Mouse (Mus musculus) limb, embryonic 13.5 days (tissue): ENCODE measurements around the gene Plxdc1. TPM values are rescaled to one million over a fixed set of nuclear protein-coding genes. Genes with fewer than 3 reads are reported as not detected.
A peak's percentile ranks its signal among the peaks of the same experiment; 100 is the strongest.

Experiments used
- ATAC-seq: fragments of 200-750 bp; cut with Nextera tagmentation; 2 replicates; pipeline ENCODE4 v1.8.0; 2017; ENCODE audit warnings: low read depth, moderate number of reproducible peaks, moderate TSS enrichment; ENCODE audit not compliant: low FRiP score
- H3K27ac ChIP-seq: fragments of 300-500 bp; sonication (generic); 2 replicates; pipeline ENCODE4 v1.5.1; 2015; ENCODE audit warnings: inconsistent platforms, mild to moderate bottlenecking, moderate library complexity
- H3K27me3 ChIP-seq: fragments of 300-500 bp; sonication (generic); 2 replicates; pipeline ENCODE4 v1.6.1; 2015; ENCODE audit warnings: mild to moderate bottlenecking, inconsistent platforms
- H3K36me3 ChIP-seq: fragments of 300-500 bp; sonication (generic); 2 replicates; pipeline ENCODE4 v1.6.1; 2015; ENCODE audit warnings: inconsistent platforms, mild to moderate bottlenecking, moderate library complexity
- H3K4me1 ChIP-seq: fragments of 300-500 bp; sonication (generic); 2 replicates; pipeline ENCODE4 v1.6.1; 2015; ENCODE audit warnings: inconsistent platforms
- H3K4me2 ChIP-seq: fragments of 300-500 bp; sonication (generic); replicated peaks from 2 replicates; pipeline ENCODE4 v1.6.1; 2015; ENCODE audit warnings: inconsistent platforms, mild to moderate bottlenecking, moderate library complexity
- H3K4me3 ChIP-seq: fragments of 300-500 bp; sonication (generic); 2 replicates; pipeline ENCODE4 v1.5.1; 2015; ENCODE audit warnings: moderate library complexity, mild to moderate bottlenecking, inconsistent platforms
- H3K9ac ChIP-seq: fragments of 300-500 bp; sonication (generic); 2 replicates; pipeline ENCODE4 v1.6.1; 2015; ENCODE audit warnings: mild to moderate bottlenecking, inconsistent platforms
- H3K9me3 ChIP-seq: fragments of 300-500 bp; sonication (generic); 2 replicates; pipeline ENCODE4 v1.6.1; 2016; ENCODE audit warnings: inconsistent platforms
- WGBS: fragments of 180-500 bp; shearing (Covaris S2); methylation state at CpG from one replicate; pipeline ENCODE4 v1.1.7; 2015; 5-methylcytosine and 5-hydroxymethylcytosine counted together
- polyA plus RNA-seq: library from polyadenylated mRNA; unstranded; fragments of >200 nt; fragmentation: Nextera tagmentation; extraction: Ambion mirVana; gene quantifications from 2 replicates; pipeline ENCODE4 v1.2.1, GENCODE M21; 2015

Plxdc1 gene
- polyA plus RNA-seq, 1 experiment from 2014 or later, result 0.33 TPM

DNA sequence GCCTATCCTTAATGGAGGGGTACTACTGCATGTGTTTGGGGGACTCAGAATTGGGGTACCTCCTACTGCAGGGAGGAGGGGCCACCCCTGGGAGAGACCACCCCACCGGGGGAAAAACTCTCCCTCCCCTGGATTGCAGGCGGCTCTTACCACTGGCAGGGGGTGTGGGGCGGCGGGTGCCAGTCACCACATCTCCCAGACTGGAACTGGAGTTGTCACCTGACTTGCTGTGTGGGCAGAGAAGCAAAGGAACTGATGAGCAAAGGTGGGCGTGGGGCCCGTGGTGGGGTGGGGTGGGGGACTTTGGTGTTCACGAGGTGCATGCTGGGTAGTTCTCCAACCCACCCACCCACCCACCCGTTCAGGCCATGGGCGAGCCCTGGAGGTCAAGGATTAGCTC, 25.5 kb upstream of the Plxdc1 start:
- Histone ChIP-seq H3K4me3 (no peak overlapping the region), H3K9ac (no peak overlapping the region), H3K27me3 (no peaks in the 10 kb centered on the region), H3K36me3 (peaks cover 91% of the 10 kb centered on the region), H3K4me1 (no peaks in the 10 kb centered on the region), H3K9me3 (no peaks in the 10 kb centered on the region), H3K27ac (no peak overlapping the region), H3K4me2 (no peak overlapping the region)
- 61% methylated on average over 9 of the region's 9 CpGs for WGBS
- ATAC-seq, result no peak

- H3K4me3 ChIP-seq, result no peak overlapping the region
- 82% methylated on average over 11 of the region's 11 CpGs for WGBS
- no peak overlapping the region for H3K9ac ChIP-seq
- H3K27me3 ChIP-seq, result peaks cover under 1% of the 10 kb centered on the region; the same call in 1 of the 2 replicates
- no peaks in the 10 kb centered on the region for H3K9me3 ChIP-seq
- H3K27ac ChIP-seq, result no peak overlapping the region
- ATAC-seq, result no peak
- peaks cover 13% of the 10 kb centered on the region for H3K4me1 ChIP-seq
- no peak overlapping the region for H3K4me2 ChIP-seq
- peaks cover 87% of the 10 kb centered on the region for H3K36me3 ChIP-seq
These were observed 21.8 kb upstream of the Plxdc1 start for GRCm38 (mm10) chr11:98008087-98008486.

GRCm38 (mm10) chr11:98005686-98006085, 19.4 kb upstream of the Plxdc1 start:
- no peak for ATAC-seq
- Histone ChIP-seq H3K36me3 (peaks cover 70% of the 10 kb centered on the region), H3K4me3 (no peak overlapping the region), H3K9me3 (no peaks in the 10 kb centered on the region), H3K27ac (no peak overlapping the region; the same call in 1 of the 2 replicates), H3K4me2 (no peak overlapping the region), H3K4me1 (peaks cover 27% of the 10 kb centered on the region), H3K27me3 (peaks cover 22% of the 10 kb centered on the region), H3K9ac (no peak overlapping the region)
- 79% methylated on average over 10 of the region's 10 CpGs for WGBS

- H3K27me3 ChIP-seq, result peaks cover 27% of the 10 kb centered on the region
- 49% methylated on average over 13 of the region's 13 CpGs for WGBS
- H3K4me2 ChIP-seq, result no peak overlapping the region
- no peak overlapping the region for H3K27ac ChIP-seq
- H3K4me3 ChIP-seq, result no peak overlapping the region
- no peak for ATAC-seq
- no peak overlapping the region for H3K9ac ChIP-seq
- peaks cover 64% of the 10 kb centered on the region for H3K36me3 ChIP-seq
- no peaks in the 10 kb centered on the region for H3K9me3 ChIP-seq
- peaks cover 30% of the 10 kb centered on the region for H3K4me1 ChIP-seq
These were observed 18.8 kb upstream of the Plxdc1 start for GRCm38 (mm10) chr11:98005076-98005475.

DNA sequence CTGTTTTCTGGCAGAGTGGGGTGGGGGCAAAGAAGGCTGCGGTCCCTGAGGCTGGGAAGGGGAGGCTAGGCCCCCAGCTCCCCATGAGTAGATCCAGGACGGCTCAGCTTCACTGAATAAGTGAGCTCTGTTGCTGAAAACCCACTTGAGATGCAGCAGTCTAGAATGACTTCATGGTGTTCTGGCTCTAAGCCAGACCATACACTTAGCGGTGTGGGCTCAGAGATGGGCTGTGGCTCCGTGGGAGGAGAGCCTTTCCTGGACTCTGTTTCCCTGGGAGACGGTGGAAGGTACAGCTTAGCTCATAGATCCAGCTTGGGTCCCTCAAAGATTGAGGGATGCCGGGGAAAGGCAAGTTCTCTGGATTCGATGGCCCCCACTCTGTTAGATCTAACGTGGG, 17.9 kb upstream of the Plxdc1 start:
- H3K4me2 ChIP-seq, result no peak overlapping the region
- no peaks in the 10 kb centered on the region for H3K9me3 ChIP-seq
- H3K27me3 ChIP-seq, result peaks cover 33% of the 10 kb centered on the region
- peaks cover 30% of the 10 kb centered on the region for H3K4me1 ChIP-seq
- 55% methylated on average over 8 of the region's 8 CpGs for WGBS
- H3K36me3 ChIP-seq, result peaks cover 55% of the 10 kb centered on the region
- no peak overlapping the region for H3K9ac ChIP-seq
- ATAC-seq, result no peak
- peak overlapping the region; percentile 22; the same call in 1 of the 2 replicates for H3K27ac ChIP-seq
- no peak overlapping the region for H3K4me3 ChIP-seq

DNA sequence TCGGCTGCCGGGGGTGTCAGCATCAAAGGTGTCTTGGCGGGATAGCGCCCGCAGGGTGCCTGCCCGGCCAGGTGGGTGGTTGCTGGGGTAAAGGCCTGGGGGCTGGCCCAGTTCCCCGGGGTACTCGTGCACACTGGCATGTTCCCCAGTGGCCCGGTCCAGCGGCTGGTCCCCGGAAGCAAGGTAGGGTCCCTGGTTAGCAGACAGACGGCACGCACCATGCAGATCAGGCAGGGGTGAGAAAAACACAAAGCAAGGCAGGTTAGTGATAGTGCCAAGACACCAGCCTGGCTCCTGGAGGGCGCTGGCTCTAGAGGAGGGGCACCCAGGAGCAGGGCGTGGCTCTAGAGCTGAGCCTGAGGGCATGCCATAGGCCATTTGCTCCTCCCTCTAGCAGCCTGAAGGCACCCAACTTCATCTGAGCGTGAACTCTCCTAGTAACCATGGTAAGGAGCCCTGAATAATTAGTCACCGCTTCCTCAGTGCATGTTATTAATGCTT, 17.0 kb upstream of the Plxdc1 start:
- Histone ChIP-seq H3K27ac (no peak overlapping the region), H3K4me2 (peak overlapping the region; percentile 42), H3K36me3 (peaks cover 46% of the 10 kb centered on the region), H3K4me3 (no peak overlapping the region), H3K9ac (peak overlapping the region; percentile 25), H3K9me3 (no peaks in the 10 kb centered on the region), H3K27me3 (peaks cover 36% of the 10 kb centered on the region), H3K4me1 (peaks cover 30% of the 10 kb centered on the region)
- no peak for ATAC-seq
- 27% methylated on average over 17 of the region's 17 CpGs for WGBS

DNA sequence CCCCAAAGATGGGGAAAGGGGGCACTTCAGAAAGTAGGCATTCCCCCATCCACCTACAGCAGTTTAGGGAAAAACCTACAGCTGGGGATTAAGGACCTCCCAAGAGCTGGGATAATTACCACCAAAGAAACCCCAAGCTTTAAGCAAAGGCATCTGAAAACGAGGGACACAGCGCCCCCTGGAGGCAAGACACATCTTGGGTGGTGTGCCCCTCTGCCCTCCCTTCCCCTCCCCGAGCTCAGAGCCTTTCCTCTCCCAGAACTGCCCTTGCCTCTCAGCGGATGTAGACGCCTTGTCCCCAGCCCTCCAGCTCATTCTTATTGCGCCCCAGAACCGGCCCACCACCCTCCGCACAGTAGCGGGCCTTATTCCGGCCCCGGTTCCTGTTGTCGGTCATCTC, 16.4 kb upstream of the Plxdc1 start:
- peak overlapping the region; percentile 42 for H3K4me2 ChIP-seq
- H3K4me3 ChIP-seq, result no peak overlapping the region
- H3K9ac ChIP-seq, result peak overlapping the region; percentile 25; the same call in 1 of the 2 replicates
- H3K27me3 ChIP-seq, result peaks cover 37% of the 10 kb centered on the region
- peaks cover 40% of the 10 kb centered on the region for H3K36me3 ChIP-seq
- no peaks in the 10 kb centered on the region for H3K9me3 ChIP-seq
- no peak for ATAC-seq
- H3K4me1 ChIP-seq, result peaks cover 30% of the 10 kb centered on the region
- WGBS, result 9% methylated on average over 12 of the region's 12 CpGs
- no peak overlapping the region for H3K27ac ChIP-seq

DNA sequence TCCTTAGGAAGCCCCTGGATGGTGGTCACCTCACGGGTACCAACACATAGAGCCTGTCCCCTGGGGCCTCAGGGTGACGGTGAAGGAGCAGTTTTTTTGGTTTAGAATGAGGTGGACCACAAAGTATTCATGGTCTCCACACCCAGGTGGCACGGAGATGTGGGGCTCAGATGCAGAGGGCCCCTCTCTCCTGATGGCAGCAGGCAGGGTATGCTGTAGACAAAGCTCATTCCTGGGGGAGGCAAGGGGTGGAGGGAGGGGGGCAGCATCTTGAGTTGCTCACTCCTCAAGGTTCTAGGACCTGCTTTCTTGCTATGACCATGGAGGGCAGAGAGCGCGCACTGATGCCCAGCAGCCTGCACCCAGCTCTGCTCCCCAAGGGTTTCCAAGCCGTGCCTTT, 15.7 kb upstream of the Plxdc1 start:
- Histone ChIP-seq H3K4me3 (no peak overlapping the region), H3K9me3 (no peaks in the 10 kb centered on the region), H3K36me3 (peaks cover 34% of the 10 kb centered on the region), H3K27me3 (peaks cover 37% of the 10 kb centered on the region), H3K4me1 (peaks cover 30% of the 10 kb centered on the region), H3K27ac (no peak overlapping the region), H3K9ac (no peak overlapping the region), H3K4me2 (no peak overlapping the region)
- 52% methylated on average over 6 of the region's 6 CpGs for WGBS
- no peak for ATAC-seq

GRCm38 (mm10) chr11:98001351-98001824, 15.1 kb upstream of the Plxdc1 start:
- H3K9ac ChIP-seq, result 0 out of 2 replicates have a peak overlapping the region, but pooled peaks have one; percentile 8
- H3K27me3 ChIP-seq, result peaks cover 37% of the 10 kb centered on the region
- H3K4me3 ChIP-seq, result no peak overlapping the region

DNA sequence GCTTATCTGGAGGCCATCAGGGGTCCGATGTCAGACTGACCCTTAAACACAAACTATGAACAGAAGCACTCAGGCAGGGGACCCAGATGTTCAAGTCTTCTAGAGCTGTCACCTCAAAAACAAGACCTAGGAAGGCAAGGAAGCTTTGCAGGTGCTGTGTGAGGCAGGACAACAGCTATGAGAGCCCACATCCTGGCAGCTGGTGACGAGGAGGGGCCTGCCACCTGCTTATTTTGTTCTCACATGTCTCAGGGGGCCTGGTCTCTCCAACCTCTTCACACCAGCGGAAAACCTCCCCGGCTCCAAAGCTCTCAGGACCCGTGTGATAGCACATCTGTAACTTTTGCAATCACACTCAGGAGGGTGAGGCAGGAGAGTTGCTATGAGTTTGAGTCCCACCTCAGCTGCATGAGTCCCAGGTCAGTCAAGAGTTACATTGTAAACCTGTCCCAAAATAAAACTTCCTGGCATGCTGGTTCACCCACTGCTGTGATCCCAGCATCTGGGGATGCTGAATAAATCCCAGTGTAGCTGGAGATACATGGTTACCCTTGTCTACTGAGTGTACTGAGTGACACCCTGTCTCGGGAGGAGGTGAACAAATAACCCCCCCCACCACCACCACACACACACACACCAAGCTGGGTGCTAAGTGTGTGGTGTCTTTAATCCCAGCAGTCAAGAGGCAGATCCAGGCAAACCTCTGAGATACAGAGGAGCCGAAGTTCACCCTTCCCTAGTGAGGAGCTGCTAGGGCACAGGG, 14.3 kb upstream of the Plxdc1 start:
- H3K4me3 ChIP-seq, result no peak overlapping the region
- peaks cover 23% of the 10 kb centered on the region for H3K36me3 ChIP-seq
- no peak overlapping the region for H3K9ac ChIP-seq
- ATAC-seq, result no peak
- no peak overlapping the region for H3K4me2 ChIP-seq
- no peak overlapping the region for H3K27ac ChIP-seq
- peaks cover 37% of the 10 kb centered on the region for H3K27me3 ChIP-seq
- 17% methylated on average over 7 of the region's 7 CpGs for WGBS
- no peaks in the 10 kb centered on the region for H3K9me3 ChIP-seq
- peaks cover 33% of the 10 kb centered on the region for H3K4me1 ChIP-seq

More at GRCm38 (mm10) chr11:98001351-98001824, 15.1 kb upstream of the Plxdc1 start:
- Histone ChIP-seq H3K27ac (no peak overlapping the region), H3K4me2 (no peak overlapping the region), H3K36me3 (peaks cover 29% of the 10 kb centered on the region), H3K9me3 (no peaks in the 10 kb centered on the region), H3K4me1 (peaks cover 30% of the 10 kb centered on the region)
- no peak for ATAC-seq
- 30% methylated on average over 11 of the region's 11 CpGs for WGBS

- peaks cover 15% of the 10 kb centered on the region for H3K36me3 ChIP-seq
- H3K4me1 ChIP-seq, result peaks cover 41% of the 10 kb centered on the region
- 64% methylated on average over 5 of the region's 5 CpGs for WGBS
- H3K4me3 ChIP-seq, result no peak overlapping the region
- ATAC-seq, result no peak
- no peak overlapping the region for H3K9ac ChIP-seq
- no peak overlapping the region for H3K27ac ChIP-seq
- H3K4me2 ChIP-seq, result no peak overlapping the region
- H3K9me3 ChIP-seq, result no peaks in the 10 kb centered on the region
- peaks cover 38% of the 10 kb centered on the region for H3K27me3 ChIP-seq
These were observed 13.5 kb upstream of the Plxdc1 start for GRCm38 (mm10) chr11:97999748-98000147.

DNA sequence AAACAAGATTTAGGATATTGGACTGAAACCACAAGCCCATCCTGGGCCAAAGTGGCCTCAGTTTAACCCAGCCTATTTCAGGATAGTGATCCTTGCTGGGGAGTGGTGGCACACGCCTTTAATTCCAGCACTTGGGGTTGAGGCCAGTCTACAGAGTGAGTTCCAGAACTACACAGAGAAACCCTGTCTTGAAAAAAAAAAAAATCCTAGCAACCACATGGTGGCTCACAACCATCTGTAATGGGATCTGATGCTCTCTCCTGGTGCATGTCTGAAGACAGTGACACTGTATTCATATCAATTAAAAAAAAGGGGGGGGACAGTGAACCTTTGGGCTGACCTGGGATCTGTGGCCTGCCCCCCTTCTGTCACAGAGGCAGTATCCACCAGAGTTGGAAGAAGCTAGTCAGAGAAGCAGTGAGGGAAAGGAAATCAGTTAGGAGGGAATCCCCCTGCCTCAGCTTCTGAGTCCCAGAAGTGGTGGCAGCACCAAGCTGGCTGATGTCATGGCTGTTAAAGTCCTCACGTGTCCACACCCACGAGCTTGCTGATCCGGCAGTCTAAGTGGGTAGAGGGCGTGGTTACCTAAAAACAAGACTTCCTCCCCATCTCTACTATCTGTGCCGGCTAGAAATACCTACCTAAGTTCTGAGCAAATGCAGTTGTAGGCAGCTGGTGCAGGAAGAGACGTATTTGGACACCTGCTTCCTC, 12.8 kb upstream of the Plxdc1 start:
- WGBS, result 66% methylated on average over 7 of the region's 7 CpGs
- Histone ChIP-seq H3K4me3 (no peak overlapping the region), H3K9me3 (no peaks in the 10 kb centered on the region), H3K9ac (no peak overlapping the region), H3K27ac (no peak overlapping the region), H3K4me1 (peaks cover 43% of the 10 kb centered on the region), H3K36me3 (peaks cover 8% of the 10 kb centered on the region), H3K27me3 (peaks cover 39% of the 10 kb centered on the region), H3K4me2 (no peak overlapping the region)
- ATAC-seq, result no peak
